8 mouse cellular contexts compared by ENCODE assay signal in the genomic region with DNA sequence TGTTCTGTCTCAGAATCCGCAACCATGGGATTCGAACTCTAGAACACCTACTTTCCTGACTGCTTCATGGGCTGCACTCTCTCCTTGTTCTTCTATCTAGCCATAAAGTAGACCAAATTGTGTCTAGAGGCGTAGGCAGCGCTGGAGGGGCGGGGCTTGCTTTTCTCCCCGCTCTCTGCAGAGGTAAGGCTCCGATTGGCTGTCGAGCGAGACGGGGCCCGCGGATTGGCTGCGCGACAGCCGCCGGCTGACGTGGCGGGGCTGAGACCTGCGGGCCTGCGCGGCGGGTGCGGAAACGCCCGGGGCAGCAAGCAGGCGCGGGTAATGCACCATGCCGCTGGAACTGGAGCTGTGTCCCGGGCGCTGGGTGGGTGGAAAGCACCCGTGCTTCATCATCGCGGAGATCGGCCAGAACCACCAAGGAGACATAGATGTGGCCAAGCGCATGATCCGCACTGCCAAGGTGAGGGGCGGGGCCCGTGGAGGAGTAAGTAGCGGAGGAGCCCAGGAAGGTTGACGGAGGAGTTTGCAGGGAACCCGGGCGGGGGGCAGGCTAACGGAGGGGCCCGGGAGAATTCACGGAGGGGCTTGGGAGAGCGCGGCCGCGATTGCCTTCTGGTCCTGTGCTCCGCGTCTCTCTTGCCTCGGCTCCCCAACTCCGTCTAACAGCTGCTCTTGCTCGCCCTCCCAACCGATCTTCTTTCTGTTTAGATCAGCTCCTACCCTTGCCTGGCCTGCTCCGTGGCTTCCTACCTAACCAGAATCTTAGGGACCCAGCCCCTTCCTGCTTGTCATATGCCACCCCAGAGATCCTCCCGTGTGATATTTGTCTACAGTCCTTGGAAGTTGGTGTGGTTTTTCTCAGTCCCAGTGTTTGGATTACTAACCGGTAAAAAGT. TPM values are rescaled to one million over a fixed set of nuclear protein-coding genes. Genes with fewer than 3 reads are reported as not detected.
DNase-seq lines count a peak whose midpoint lies in the region; ATAC-seq and TF ChIP-seq lines count a peak whose summit lies in the region.

TSS of gene Nans (plus strand) at position 221 of the 898 bp plus-strand sequence.

- peak within 1 kb of the TSS; percentile 87 for H3K4me2 ChIP-seq in kidney, embryonic 14.5 days (replicated peaks; ENCODE audit: low read depth, low read length)
- peak within 1 kb of the TSS; percentile 61 for H3K4me2 ChIP-seq in limb, embryonic 15.5 days

- peaks cover 17% of the 10 kb centered on the region for H3K36me3 ChIP-seq in kidney, embryonic 14.5 days (ENCODE audit: control insufficient read depth, insufficient read depth, low read length)
- peaks cover 22% of the 10 kb centered on the region for H3K36me3 ChIP-seq in limb, embryonic 15.5 days

- DNase-seq in A20 (ENCODE audit: low read depth, low spot score) = peak; percentile 96
- DNase-seq in heart, adult 9 months (ENCODE audit: low spot score in 2 of 2) = peak; percentile 94 to 95
- peak; percentile 80 to 85 for DNase-seq in monocyte, adult 2 months (ENCODE audit: low read depth in 1 of 2, low spot score in 2 of 2)
- DNase-seq in spleen, postnatal 36 days (ENCODE audit: low spot score in 2 of 2) = peak; percentile 95 to 96

- no peaks in the 10 kb centered on the region for H3K9me3 ChIP-seq in kidney, embryonic 14.5 days (ENCODE audit: control insufficient read depth, low read length)
- no peaks in the 10 kb centered on the region for H3K9me3 ChIP-seq in limb, embryonic 15.5 days

- ATAC-seq in kidney, embryonic 14.5 days (ENCODE audit: low FRiP score, low TSS enrichment) = peak; percentile 97
- ATAC-seq in limb, embryonic 15.5 days (ENCODE audit: insufficient number of reproducible peaks, low FRiP score, low TSS enrichment, low read depth) = peak; percentile 96

- H3K27me3 ChIP-seq in kidney, embryonic 14.5 days (ENCODE audit: control insufficient read depth, insufficient read depth, low read length) = no peaks in the 10 kb centered on the region
- H3K27me3 ChIP-seq in limb, embryonic 15.5 days = no peaks in the 10 kb centered on the region

- TF ChIP-seq POLR2A in bone marrow macrophage, adult 2 months (IDR thresholded peaks at IDR 0.05; ENCODE audit: borderline replicate concordance, low read depth, low read length) = no peak
- peak; percentile 79 for TF ChIP-seq POLR2A in embryonic fibroblast, embryonic 13.5 days (IDR thresholded peaks at IDR 0.05; ENCODE audit: low read depth, low read length)

- under 1% methylated on average over 58 of the region's 58 CpGs for WGBS in kidney, embryonic 14.5 days
- under 1% methylated on average over 56 of the region's 58 CpGs for WGBS in limb, embryonic 15.5 days

- TF ChIP-seq CTCF in bone marrow macrophage, adult 2 months (IDR thresholded peaks at IDR 0.05; ENCODE audit: low read depth, low read length) = no peak
- no peak for TF ChIP-seq CTCF in embryonic fibroblast, embryonic 13.5 days (IDR thresholded peaks at IDR 0.05; ENCODE audit: borderline replicate concordance, insufficient read depth, low read length)

- H3K4me1 ChIP-seq in bone marrow macrophage, adult 2 months (ENCODE audit: control insufficient read depth, insufficient read depth, low read length) = peaks cover 32% of the 10 kb centered on the region
- H3K4me1 ChIP-seq in embryonic fibroblast, embryonic 13.5 days (ENCODE audit: control insufficient read depth, insufficient read depth, low read length) = no peaks in the 10 kb centered on the region
- H3K4me1 ChIP-seq in kidney, embryonic 14.5 days (ENCODE audit: control insufficient read depth, insufficient read depth, low read length) = peaks cover 8% of the 10 kb centered on the region; the same call in 1 of the 2 replicates
- H3K4me1 ChIP-seq in limb, embryonic 15.5 days = peaks cover 14% of the 10 kb centered on the region

- peak within 1 kb of the TSS; percentile 80 for H3K9ac ChIP-seq in kidney, embryonic 14.5 days (ENCODE audit: low read depth, low read length)
- H3K9ac ChIP-seq in limb, embryonic 15.5 days = peak within 1 kb of the TSS; percentile 76

- H3K4me3 ChIP-seq in bone marrow macrophage, adult 2 months (ENCODE audit: insufficient read depth, low read length) = peak within 1 kb of the TSS; percentile 89
- peak within 1 kb of the TSS; percentile 90 for H3K4me3 ChIP-seq in embryonic fibroblast, embryonic 13.5 days (ENCODE audit: insufficient read depth, low read length)
- H3K4me3 ChIP-seq in kidney, embryonic 14.5 days (ENCODE audit: low read length) = peak within 1 kb of the TSS; percentile 85
- peak within 1 kb of the TSS; percentile 86 for H3K4me3 ChIP-seq in limb, embryonic 15.5 days

- no peak within 1 kb of the TSS for H3K27ac ChIP-seq in bone marrow macrophage, adult 2 months (ENCODE audit: insufficient read depth, low read depth, low read length)
- H3K27ac ChIP-seq in embryonic fibroblast, embryonic 13.5 days (ENCODE audit: insufficient read depth, low read length) = peak within 1 kb of the TSS; percentile 15; the same call in 1 of the 2 replicates
- peak within 1 kb of the TSS; percentile 51 for H3K27ac ChIP-seq in kidney, embryonic 14.5 days (ENCODE audit: low read depth, low read length)
- peak within 1 kb of the TSS; percentile 85 for H3K27ac ChIP-seq in limb, embryonic 15.5 days

RNA-seq across cellular contexts. Expression of gene Nans, which starts in this region (rescaled TPM):
- 41.8 and 43.4 TPM in 2 replicates for polyA plus RNA-seq in bone marrow macrophage, adult 2 months (2012; ENCODE audit: insufficient read depth, insufficient read length, missing spikeins)
- 89.9 and 92.1 TPM in 2 replicates for polyA plus RNA-seq in embryonic fibroblast, embryonic 13.5 days (2011; ENCODE audit: insufficient read length, low read depth, missing spikeins)
- polyA plus RNA-seq in kidney, embryonic 14.5 days (2014; fragmentation: Nextera tagmentation; extraction: Ambion mirVana) = 64.0 and 65.8 TPM in 2 replicates
- polyA plus RNA-seq in limb, embryonic 15.5 days (2015; fragmentation: Nextera tagmentation; extraction: Ambion mirVana) = 94.4 and 94.7 TPM in 2 replicates
